Mouse (Mus musculus) myocyte (in vitro differentiated cells): Measurements from ENCODE around the gene Ispd. TPM values are rescaled to one million over a fixed set of nuclear protein-coding genes. Genes with fewer than 3 reads are reported as not detected.
"Not testable (repeated sequence)": the region's sequence is repeated elsewhere in the genome, so short reads cannot be mapped to it uniquely, and the experiment has no call there.

Experiments used
- H3K27me3 ChIP-seq: one replicate; pipeline ENCODE4 v1.6.1; 2011; ENCODE audit not compliant: control insufficient read depth, insufficient read depth, insufficient read length
- H3K36me3 ChIP-seq: one replicate; pipeline ENCODE4 v1.6.1; 2011; ENCODE audit not compliant: control insufficient read depth, insufficient read depth
- H3K4me2 ChIP-seq: one replicate; pipeline ENCODE4 v1.6.1; 2011; ENCODE audit warnings: low read depth, control low read depth
- H3K4me3 ChIP-seq: one replicate; pipeline ENCODE4 v1.5.1; 2011; ENCODE audit warnings: mild to moderate bottlenecking, control low read depth, moderate library complexity
- H3K79me2 ChIP-seq: one replicate; pipeline ENCODE4 v1.6.1; 2011; ENCODE audit not compliant: control insufficient read depth, insufficient read depth
- H3ac ChIP-seq: one replicate; pipeline ENCODE4 v1.6.1; 2011; ENCODE audit not compliant: control insufficient read depth, insufficient read length
- CEBPB ChIP-seq: IDR thresholded peaks from 2 replicates; pipeline ENCODE4 v1.6.1; 2011; ENCODE audit warnings: mild to moderate bottlenecking, moderate library complexity; ENCODE audit not compliant: poor library complexity, insufficient read depth, severe bottlenecking
- E2F4 ChIP-seq: IDR thresholded peaks from one replicate; pipeline ENCODE4 v1.6.1; 2011; ENCODE audit warnings: mild to moderate bottlenecking, control low read depth, moderate library complexity; ENCODE audit not compliant: insufficient read depth
- MAX ChIP-seq: IDR thresholded peaks from one replicate; pipeline ENCODE4 v1.6.1; 2011; ENCODE audit warnings: low read depth, mild to moderate bottlenecking, control low read depth
- MYOD1 ChIP-seq, 3 experiments: IDR thresholded peaks; one replicate each; pipeline ENCODE4 v1.6.1; 2011; ENCODE audit warnings: control low read depth in 2 of 3, low read depth in 2 of 3, mild to moderate bottlenecking in 2 of 3, moderate library complexity in 1 of 3; ENCODE audit not compliant: insufficient read length in 2 of 3, control insufficient read depth in 1 of 3
- MYOG ChIP-seq, 3 experiments: IDR thresholded peaks; one replicate each; pipeline ENCODE4 v1.6.1; 2011; ENCODE audit warnings: control low read depth in 2 of 3, low read depth in 2 of 3, mild to moderate bottlenecking in 2 of 3; ENCODE audit not compliant: insufficient read length in 2 of 3, control insufficient read depth in 1 of 3, insufficient read depth in 1 of 3
- POLR2A ChIP-seq: IDR thresholded peaks from one replicate; pipeline ENCODE4 v1.6.1; 2011; ENCODE audit warnings: low read depth, mild to moderate bottlenecking, control low read depth, moderate library complexity; ENCODE audit not compliant: insufficient read length
- POLR2AphosphoS2 ChIP-seq: IDR thresholded peaks from one replicate; pipeline ENCODE4 v1.6.1; 2011; ENCODE audit warnings: low read depth, control low read depth; ENCODE audit not compliant: insufficient read length
- REST ChIP-seq: IDR thresholded peaks from one replicate; pipeline ENCODE4 v1.6.1; 2011; ENCODE audit warnings: mild to moderate bottlenecking, control low read depth, moderate library complexity; ENCODE audit not compliant: insufficient read depth, insufficient read length
- SRF ChIP-seq: IDR thresholded peaks from one replicate; pipeline ENCODE4 v1.6.1; 2011; ENCODE audit warnings: low read depth; ENCODE audit not compliant: control insufficient read depth, insufficient read length
- TCF12 ChIP-seq: IDR thresholded peaks from one replicate; pipeline ENCODE4 v1.6.1; 2011; ENCODE audit warnings: mild to moderate bottlenecking, control low read depth; ENCODE audit not compliant: poor library complexity, insufficient read depth, severe bottlenecking
- TCF3 ChIP-seq: IDR thresholded peaks from one replicate; pipeline ENCODE4 v1.6.1; 2011; ENCODE audit warnings: low read depth, control low read depth; ENCODE audit not compliant: insufficient read length
- USF1 ChIP-seq: IDR thresholded peaks from one replicate; pipeline ENCODE4 v1.6.1; 2011; ENCODE audit warnings: low read depth, mild to moderate bottlenecking, control low read depth, moderate library complexity
- polyA plus RNA-seq: library from polyadenylated mRNA; unstranded; fragments of >200 nt; fragmentation: generic; extraction: Trizol; gene quantifications from one replicate; pipeline ENCODE4 v1.2.1, GENCODE M21; 2012; ENCODE audit warnings: missing spikeins

Gene Ispd
- polyA plus RNA-seq, 1 experiment = 1.6 TPM

- Histone ChIP-seq H3K4me2 (no peak overlapping the region), H3K36me3 (no peaks in the 10 kb centered on the region), H3K79me2 (no peaks in the 10 kb centered on the region), H3K4me3 (no peak overlapping the region), H3K27me3 (no peaks in the 10 kb centered on the region), H3ac (no peak overlapping the region)
- TF ChIP-seq MYOD1 (IDR thresholded peaks at IDR 0.05; ENCODE audit: control insufficient read depth in 1 of 3, insufficient read length in 2 of 3, low read depth in 2 of 3) = no peak
These were observed 21.2 kb upstream of the Ispd start for GRCm38 (mm10) chr12:36360064-36360463.

GRCm38 (mm10) chr12:36360693-36361092, 20.6 kb upstream of the Ispd start:
- Histone ChIP-seq H3K4me2 (no peak overlapping the region), H3K4me3 (no peak overlapping the region), H3K79me2 (no peaks in the 10 kb centered on the region), H3K36me3 (no peaks in the 10 kb centered on the region), H3K27me3 (no peaks in the 10 kb centered on the region), H3ac (no peak overlapping the region)
- TF ChIP-seq CEBPB (no peak), REST (no peak), POLR2AphosphoS2 (no peak), MYOD1 (IDR thresholded peaks at IDR 0.05; ENCODE audit: control insufficient read depth in 1 of 3, insufficient read length in 2 of 3, low read depth in 2 of 3) (no peak), USF1 (no peak), TCF12 (no peak), TCF3 (no peak), E2F4 (no peak), MYOG (IDR thresholded peaks at IDR 0.05; ENCODE audit: control insufficient read depth in 1 of 3, insufficient read depth in 1 of 3, insufficient read length in 2 of 3, low read depth in 2 of 3) (no peak), POLR2A (no peak), SRF (no peak), MAX (no peak)

GRCm38 (mm10) chr12:36364013-36364412, 17.2 kb upstream of the Ispd start:
- Histone ChIP-seq H3K4me2 (no peak overlapping the region), H3ac (no peak overlapping the region), H3K79me2 (no peaks in the 10 kb centered on the region), H3K4me3 (no peak overlapping the region), H3K27me3 (no peaks in the 10 kb centered on the region), H3K36me3 (no peaks in the 10 kb centered on the region)
- TF ChIP-seq CEBPB = no peak
- no peak for TF ChIP-seq POLR2AphosphoS2
- no peak for TF ChIP-seq MYOD1 (IDR thresholded peaks at IDR 0.05; ENCODE audit: control insufficient read depth in 1 of 3, insufficient read length in 2 of 3, low read depth in 2 of 3)
- TF ChIP-seq USF1 = no peak
- no peak for TF ChIP-seq MYOG (IDR thresholded peaks at IDR 0.05; ENCODE audit: control insufficient read depth in 1 of 3, insufficient read depth in 1 of 3, insufficient read length in 2 of 3, low read depth in 2 of 3)
- no peak for TF ChIP-seq TCF12
- no peak for TF ChIP-seq MAX
- no peak for TF ChIP-seq POLR2A
- no peak for TF ChIP-seq TCF3
- TF ChIP-seq REST = no peak
- TF ChIP-seq SRF = no peak
- no peak for TF ChIP-seq E2F4

GRCm38 (mm10) chr12:36373237-36373998, 7.8 kb upstream of the Ispd start:
- Histone ChIP-seq H3ac (no peak overlapping the region), H3K4me3 (no peak overlapping the region), H3K36me3 (no peaks in the 10 kb centered on the region), H3K4me2 (no peak overlapping the region), H3K27me3 (no peaks in the 10 kb centered on the region), H3K79me2 (no peaks in the 10 kb centered on the region)
- TF ChIP-seq CEBPB (no peak), POLR2AphosphoS2 (no peak), MYOG (IDR thresholded peaks at IDR 0.05; ENCODE audit: control insufficient read depth in 1 of 3, insufficient read depth in 1 of 3, insufficient read length in 2 of 3, low read depth in 2 of 3) (no peak)

GRCm38 (mm10) chr12:36376391-36376790, 4.9 kb upstream of the Ispd start:
- H3K27me3 ChIP-seq, H3K36me3 ChIP-seq, H3K79me2 ChIP-seq, H3ac ChIP-seq, H3K4me3 ChIP-seq, H3K4me2 ChIP-seq: not testable (repeated sequence)
